Mouse (Mus musculus): ENCODE data around the gene Oxa1l.

The Oxa1l gene

DNA sequence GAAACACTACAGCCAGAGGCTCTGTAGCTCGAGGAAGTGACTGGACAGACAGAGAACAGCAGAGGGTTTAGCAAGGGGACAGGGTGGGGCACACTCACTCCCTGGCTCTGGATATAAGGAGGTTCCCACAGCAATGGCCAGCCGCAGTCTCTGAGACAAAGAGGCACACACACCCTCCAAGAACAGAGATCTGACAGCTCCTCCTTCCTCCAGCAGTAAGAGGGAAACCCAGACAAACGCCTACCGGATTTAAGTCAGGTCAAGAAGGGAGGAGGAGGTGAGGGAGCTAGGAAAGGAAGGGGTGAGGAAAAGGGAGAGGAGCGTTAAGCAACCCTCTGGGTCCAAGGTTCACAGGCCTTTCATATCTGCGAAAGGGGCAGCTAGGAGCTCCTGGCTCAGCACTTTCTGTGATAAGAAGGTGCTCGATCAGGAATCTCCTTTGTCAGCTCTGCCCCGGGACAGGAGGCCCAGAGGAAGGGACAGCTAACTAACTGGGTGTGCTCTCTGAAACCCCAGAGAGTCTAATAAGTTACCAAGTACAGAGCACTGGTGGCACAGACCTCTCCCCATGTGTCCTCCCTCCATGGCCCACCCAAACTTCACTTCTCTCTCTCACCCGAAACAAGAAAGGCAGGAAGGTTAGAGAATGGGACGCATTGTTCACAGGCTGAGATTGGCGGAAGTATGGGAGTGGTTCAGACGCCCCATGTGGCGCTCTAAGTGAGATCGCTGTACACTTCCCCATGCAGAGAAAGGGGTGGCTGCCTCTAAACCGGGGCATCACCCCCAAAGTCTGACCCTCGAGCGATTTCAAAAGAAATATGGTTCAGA, 49.6 kb downstream of the Oxa1l start:
- peak; percentile 80 for DNase-seq (ENCODE audit: low read depth, low spot score)

DNA sequence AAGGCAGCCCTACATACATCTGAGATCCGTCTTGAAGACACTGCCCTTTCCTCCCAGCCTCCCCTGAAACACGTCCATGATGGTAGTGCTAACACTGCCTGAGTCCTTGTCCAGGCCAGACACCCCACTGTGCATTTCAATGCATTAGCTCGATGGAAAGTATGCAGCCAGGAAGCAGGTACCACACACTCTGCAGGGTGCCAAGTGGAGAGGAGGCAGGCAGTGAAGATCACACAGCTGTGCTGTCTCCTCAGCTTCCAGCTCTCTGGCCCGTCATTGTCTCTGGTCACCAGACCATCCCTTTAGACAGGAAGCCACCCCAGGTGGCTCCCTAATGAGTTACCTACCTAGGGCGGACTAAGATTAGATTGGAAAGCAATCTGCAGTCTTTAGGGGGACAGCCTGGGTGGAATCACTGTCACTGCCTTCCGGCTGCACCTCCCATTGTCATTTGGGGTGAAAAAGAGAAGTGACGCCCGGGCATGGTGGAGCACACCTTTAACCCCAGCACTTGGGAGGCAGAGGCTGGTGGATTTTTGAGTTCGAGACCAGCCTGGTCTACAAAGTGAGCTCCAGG, 51.5 kb downstream of the Oxa1l start:
- DNase-seq (ENCODE audit: low read depth, low spot score) = peak; percentile 100

DNA sequence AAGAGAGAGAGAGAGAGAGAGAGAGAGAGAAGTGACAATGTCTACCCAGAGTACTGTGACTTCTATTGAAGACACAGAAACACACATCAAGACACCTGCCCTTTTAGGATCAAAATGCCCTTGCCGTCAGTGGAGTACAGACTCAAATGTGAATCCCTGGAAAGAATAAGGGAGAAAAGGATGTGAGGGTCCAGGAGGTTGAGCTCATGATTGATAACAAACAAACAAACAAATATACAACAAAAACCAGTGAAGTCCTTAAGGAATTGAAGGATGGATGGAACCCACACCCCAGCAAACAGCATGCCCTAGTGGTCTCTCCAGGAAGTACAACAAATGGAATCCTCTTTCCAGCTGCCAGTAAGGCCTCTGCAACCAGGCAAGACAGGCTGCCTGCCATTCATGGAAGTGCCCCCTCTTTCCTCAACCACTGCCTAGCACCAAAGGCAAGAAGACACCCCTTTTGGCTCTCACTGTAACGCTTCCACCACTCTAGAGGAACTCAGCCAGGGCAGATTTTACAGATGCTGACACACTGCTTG, 52.1 kb downstream of the Oxa1l start:
- peak; percentile 91 for DNase-seq (ENCODE audit: low read depth, low spot score)

DNA sequence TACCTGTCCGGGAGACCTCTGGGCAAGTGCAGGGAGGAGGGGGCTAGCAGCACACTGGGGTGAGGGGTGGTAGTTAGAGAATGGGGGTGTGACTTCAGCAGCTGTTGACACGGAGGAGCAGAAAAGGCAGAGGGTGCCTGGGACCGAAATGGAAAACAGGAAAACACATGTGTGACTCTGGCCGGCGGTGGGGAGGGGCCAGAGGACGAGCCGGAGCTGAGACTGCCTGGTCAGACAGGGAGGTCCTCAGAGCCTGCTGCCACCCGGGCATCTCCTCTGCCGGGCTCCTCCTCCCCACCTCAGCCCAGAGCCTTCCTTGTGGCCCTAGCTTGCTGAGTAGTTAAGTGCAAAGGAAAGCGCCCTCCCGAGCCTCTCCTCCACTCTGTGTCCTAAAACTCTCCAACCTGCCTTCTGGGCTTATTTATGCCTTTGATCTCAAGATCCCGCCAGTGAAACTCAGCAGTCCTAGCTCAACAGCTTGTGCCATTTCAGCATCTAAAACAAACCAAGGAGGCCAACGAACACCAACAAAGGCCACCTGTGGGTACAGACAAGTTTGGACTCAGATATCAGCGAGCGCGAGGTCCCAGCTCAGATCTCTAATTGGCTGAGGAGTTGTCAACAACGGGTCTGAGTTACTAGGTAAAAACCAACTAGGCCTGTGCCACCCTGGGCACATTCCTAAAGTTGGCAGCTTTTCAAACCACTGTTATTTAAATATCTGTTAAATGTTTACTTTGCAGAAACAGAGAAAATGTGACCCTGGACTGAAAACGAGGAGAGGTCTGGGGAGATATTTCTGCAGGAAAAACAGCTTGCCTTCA, 53.5 kb downstream of the Oxa1l start:
- DNase-seq (ENCODE audit: low read depth, low spot score) = peak; percentile 80

DNA sequence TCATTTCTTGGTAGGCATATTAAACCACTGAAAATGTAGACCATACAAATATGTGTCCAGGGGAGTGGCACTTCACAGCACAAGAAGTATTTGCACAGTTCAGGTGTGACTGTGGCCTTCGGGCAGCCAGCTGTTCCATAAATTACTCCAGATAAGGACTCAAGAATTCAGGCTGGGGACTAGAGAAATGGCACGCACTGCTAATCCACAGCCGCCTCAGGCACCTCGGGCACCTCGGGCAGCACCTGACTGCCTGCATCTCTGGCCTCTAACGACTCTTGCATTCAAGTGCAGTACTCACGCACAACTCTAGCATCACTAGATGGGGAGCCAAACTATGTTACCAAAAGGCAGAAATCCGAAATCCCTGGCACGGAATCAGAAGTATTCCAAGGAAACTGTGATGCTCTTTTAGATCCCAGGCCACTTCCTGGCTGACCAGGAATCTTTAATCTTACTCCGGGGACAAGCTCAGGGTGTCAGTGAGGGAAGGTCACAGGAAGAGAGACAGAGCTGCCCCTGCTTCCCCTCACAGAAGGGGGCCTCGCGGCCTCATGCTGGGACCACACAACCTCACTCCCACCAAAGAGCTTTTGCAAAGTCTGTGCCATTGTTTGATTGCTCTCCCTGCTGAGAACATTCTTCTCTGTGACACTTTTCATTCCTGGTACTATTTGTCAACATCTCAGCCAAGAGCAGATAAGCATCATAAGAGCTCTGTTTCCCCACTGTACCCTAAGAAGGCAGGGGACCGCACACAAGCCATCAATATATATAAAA, 54.8 kb downstream of the Oxa1l start:
- DNase-seq (ENCODE audit: low read depth, low spot score) = peak; percentile 90

DNA sequence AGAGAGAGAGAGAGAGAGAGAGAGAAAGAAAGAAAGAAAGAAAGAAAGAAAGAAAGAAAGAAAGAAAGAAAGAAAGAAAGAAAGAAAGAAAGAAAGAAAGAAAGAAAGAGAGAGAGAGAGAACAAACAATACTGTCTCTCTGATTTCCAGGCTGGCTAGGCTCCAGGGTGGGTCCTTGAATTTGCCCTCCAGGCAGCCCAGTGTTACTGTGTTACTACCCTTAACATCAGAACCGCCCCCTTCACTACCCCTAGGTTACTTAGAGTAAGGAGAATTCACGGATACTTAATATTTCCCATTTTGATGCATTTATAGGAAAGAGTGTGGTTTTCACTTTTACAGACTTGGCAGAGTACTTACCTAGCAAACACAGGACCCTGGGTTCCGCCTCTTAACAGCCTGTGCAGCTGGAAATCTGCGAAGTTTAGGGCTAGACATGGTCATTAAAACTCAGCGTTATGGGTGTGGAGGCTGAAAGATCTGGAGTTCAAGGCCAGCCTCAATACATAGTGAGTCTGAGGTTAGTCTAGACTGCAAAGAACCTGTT, 55.7 kb downstream of the Oxa1l start:
- peak; percentile 58 for DNase-seq (ENCODE audit: low read depth, low spot score)

DNA sequence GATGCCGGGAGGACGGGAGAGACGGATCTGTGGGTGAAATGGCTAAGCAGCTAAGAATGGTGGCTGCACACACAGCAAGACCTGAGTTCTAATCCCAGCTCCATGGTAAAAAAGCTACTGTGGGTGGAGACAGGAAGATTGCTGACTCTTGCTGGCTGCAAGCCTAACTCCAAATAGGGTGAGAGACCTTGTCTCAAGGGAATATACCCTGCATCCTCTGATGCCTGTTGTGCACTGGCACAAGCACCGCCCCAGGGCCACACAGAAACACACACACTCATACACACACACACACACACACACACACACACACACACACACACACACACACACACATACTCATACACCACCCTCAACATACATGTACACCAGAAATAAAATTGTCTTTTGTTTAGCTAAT, 56.2 kb downstream of the Oxa1l start:
- DNase-seq (ENCODE audit: low read depth, low spot score) = peak; percentile 44

DNA sequence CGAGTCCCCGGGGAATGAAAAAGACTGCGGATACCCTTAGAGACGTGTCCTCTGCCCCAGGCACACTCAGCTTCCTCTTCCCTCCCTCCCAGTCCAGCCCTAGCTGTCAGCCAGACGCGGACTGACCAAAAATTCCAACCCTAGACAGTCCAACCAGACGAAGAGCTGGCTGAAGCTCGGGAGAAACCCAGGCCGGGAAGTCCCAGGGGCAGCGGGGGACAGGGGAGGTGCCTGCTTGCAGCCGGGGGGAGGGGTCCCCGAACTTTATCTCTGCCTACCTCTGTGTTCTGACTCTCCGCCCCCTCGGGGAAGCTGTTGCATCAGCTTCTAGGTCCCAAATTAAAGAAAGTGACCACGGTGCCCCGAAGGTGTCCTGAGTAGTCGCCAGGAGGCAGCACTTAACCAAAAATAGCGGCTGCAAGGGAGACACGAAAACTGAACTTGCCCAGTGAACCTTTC, 57.0 kb downstream of the Oxa1l start, which contains the start of gene Slc7a7:
Gene Slc7a7 (minus strand): TSS at position 158 of the 459 bp plus-strand sequence.
- peak; percentile 92 for DNase-seq (ENCODE audit: low read depth, low spot score)
